21 mouse cellular contexts compared by ENCODE assay signal in the genomic region with DNA sequence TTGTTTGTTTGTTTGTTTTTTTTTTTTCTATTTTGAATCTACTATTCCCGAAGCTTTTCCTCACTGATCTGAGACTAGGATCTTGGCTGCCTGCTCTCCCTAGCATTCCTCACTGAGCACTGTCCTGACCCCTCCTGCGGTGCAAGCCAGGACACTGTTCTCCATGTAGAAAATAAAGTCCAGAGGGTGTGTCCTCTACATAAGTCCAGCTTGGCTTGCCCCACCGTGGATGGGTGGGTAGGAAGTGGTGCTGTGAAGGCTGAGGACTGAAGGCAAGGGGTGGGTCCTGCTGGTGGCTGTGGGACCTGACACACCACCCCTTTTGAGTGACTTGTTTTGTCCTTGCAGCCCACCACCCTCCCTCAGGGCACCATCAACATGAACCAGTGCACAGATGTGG.
A peak's percentile ranks its signal among the peaks of the same experiment; 100 is the strongest.
DNase-seq lines count a peak whose midpoint lies in the region; ATAC-seq lines count a peak whose summit lies in the region.
"Had no signal": no experiment of that assay in that cellular context is flagged by ENCODE, and none has a peak within 500 bp of the region (broad histone marks: within the 10 kb centered on the region; RNA-seq: fewer than 3 reads in every experiment).

No protein-coding gene starts in this region.

- H3K4me1 ChIP-seq in kidney, embryonic 16.5 days (ENCODE audit: insufficient read depth, low read length), result peaks cover 6% of the 10 kb centered on the region
- H3K4me1 ChIP-seq: hindbrain, embryonic 12.5 days had no signal

- no peak overlapping the region for H3K9ac ChIP-seq in kidney, embryonic 16.5 days (replicated peaks; ENCODE audit: low read length)
- H3K9ac ChIP-seq: embryonic facial prominence, embryonic 13.5 days; forebrain, embryonic 12.5 days; heart, embryonic 13.5 days; hindbrain, embryonic 12.5 days had no signal

- H3K27ac ChIP-seq in kidney, embryonic 16.5 days (ENCODE audit: low read length), result no peak overlapping the region
- H3K27ac ChIP-seq: embryonic facial prominence, embryonic 13.5 days; forebrain, embryonic 12.5 days; heart, embryonic 13.5 days; hindbrain, embryonic 12.5 days had no signal

- no peaks in the 10 kb centered on the region for H3K27me3 ChIP-seq in kidney, embryonic 16.5 days (ENCODE audit: insufficient read depth, low read length)
- H3K27me3 ChIP-seq: CH12.LX; embryonic facial prominence, embryonic 13.5 days; forebrain, embryonic 12.5 days; heart, embryonic 13.5 days; hindbrain, embryonic 12.5 days; Patski had no signal

- no peak overlapping the region for H3K4me3 ChIP-seq in kidney, embryonic 16.5 days (ENCODE audit: low read length)
- H3K4me3 ChIP-seq: embryonic facial prominence, embryonic 13.5 days; forebrain, embryonic 12.5 days; heart, embryonic 13.5 days; hindbrain, embryonic 12.5 days had no signal

- H3K9me3 ChIP-seq in kidney, embryonic 16.5 days (ENCODE audit: low read length), result no peaks in the 10 kb centered on the region
- H3K9me3 ChIP-seq: embryonic facial prominence, embryonic 13.5 days; forebrain, embryonic 12.5 days; heart, embryonic 13.5 days; hindbrain, embryonic 12.5 days had no signal

- H3K36me3 ChIP-seq in kidney, embryonic 16.5 days (ENCODE audit: insufficient read depth, low read length), result peaks cover 16% of the 10 kb centered on the region; the same call in 1 of the 2 replicates

- ATAC-seq in kidney, embryonic 16.5 days (ENCODE audit: low FRiP score, low TSS enrichment), result no peak
- ATAC-seq: activated CD4-positive, CD25-positive, alpha-beta regulatory T cell, adult 4 months; forebrain, embryonic 16.5 days; hindbrain, embryonic 16.5 days; Patski had no signal

- 74% methylated on average over 3 of the region's 3 CpGs for WGBS in kidney, embryonic 16.5 days

- DNase-seq in gastrocnemius, postnatal 25 days, result peak; percentile 28
- DNase-seq in gastrocnemius, postnatal 10 days, result no peak
- DNase-seq in kidney, postnatal 36 days, result peak; percentile 25
- peak; percentile 39 for DNase-seq in urinary bladder, postnatal 14 days (ENCODE audit: low spot score)
- no peak for DNase-seq in urinary bladder, postnatal 10 days (ENCODE audit: low spot score)
- DNase-seq in ovary, adult 18-20 months (ENCODE audit: low spot score), result no peak
- DNase-seq: adrenal gland, postnatal 14 days; cerebellum, adult 18-20 months; cerebellum, adult 9-11 months; cerebellum, postnatal 36 days; heart, postnatal 4 days had no signal

- no peak overlapping the region for H3K4me2 ChIP-seq in kidney, embryonic 16.5 days (replicated peaks; ENCODE audit: low read depth, low read length)
- H3K4me2 ChIP-seq: embryonic facial prominence, embryonic 13.5 days; forebrain, embryonic 12.5 days; heart, embryonic 13.5 days; hindbrain, embryonic 12.5 days had no signal

Comparison
In these comparisons a context has a peak if more than half of its experiments do, and no peak if none do; other contexts are left out.
1. DNase-seq: peak in gastrocnemius, postnatal 25 days (single experiment), kidney, postnatal 36 days (2 of 2) and urinary bladder, postnatal 14 days (single experiment); none in gastrocnemius, postnatal 10 days (single experiment), urinary bladder, postnatal 10 days (single experiment) and ovary, adult 18-20 months (single experiment).